Mouse (Mus musculus) megakaryocyte progenitor cell, adult 5-6 weeks (primary cell): ENCODE measurements around the gene Tacc2. TPM values are rescaled to one million over a fixed set of nuclear protein-coding genes. Genes with fewer than 3 reads are reported as not detected.

Experiments used
- ATAC-seq: replicated peaks from 2 replicates; pipeline ENCODE4 v1.8.0; 2016; ENCODE audit warnings: mild to moderate bottlenecking, moderate TSS enrichment, inconsistent platforms; ENCODE audit not compliant: poor library complexity
- total RNA-seq, 2 experiments: library from RNA; stranded (forward) in 1 of 2; stranded (reverse) in 1 of 2; fragments of 157-497, 149-512 nt in 1 of 2; fragments of 200-1000 nt in 1 of 2; gene quantifications; 2 replicates each; pipeline versions ENCODE4 v1.2.3 to v1.2.4; 2015 to 2017

Gene Tacc2
- total RNA-seq, 2 experiments from 2014 or later: 2.2 to 10.5 TPM

DNA sequence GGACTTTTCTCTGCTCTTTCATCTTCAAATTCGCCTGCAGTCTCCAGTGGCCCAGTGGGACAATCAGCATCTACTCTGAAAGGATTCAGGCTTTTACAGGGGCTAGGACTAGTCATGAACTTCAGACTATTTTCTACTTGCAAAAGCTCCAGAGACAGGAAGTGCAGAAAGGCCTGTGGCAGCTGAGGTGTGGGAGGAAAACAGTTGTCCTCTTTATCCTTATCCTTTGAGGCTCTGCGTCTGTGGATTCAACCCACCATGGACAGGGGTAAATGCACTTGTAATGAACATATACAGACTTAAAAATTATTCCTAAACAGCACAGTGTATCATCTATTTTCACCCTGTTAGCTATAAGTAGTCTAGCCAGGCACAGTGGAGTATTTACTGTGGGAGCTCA lies 27.2 kb downstream of the Tacc2 start:
- ATAC-seq: no peak

DNA sequence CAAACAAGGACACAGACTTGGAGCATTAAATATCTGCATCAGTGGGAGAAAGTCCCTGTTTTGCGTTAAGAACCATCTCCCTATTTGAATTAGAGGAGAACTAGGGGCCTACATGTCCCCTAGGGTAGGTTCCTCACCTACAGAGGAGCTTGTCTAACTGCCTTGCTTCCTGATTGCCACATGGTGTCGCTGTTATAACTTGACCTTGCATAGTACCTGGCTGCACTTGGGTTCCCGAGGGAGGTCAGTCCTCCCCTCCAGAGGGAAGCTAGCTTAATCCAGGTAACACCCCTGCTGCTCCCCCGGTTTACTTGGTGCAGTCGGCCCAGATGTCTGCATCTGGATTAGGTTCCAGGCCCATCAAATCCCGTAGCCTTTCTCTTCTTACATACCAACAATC lies 27.9 kb downstream of the Tacc2 start:
- ATAC-seq: peak; percentile 88

DNA sequence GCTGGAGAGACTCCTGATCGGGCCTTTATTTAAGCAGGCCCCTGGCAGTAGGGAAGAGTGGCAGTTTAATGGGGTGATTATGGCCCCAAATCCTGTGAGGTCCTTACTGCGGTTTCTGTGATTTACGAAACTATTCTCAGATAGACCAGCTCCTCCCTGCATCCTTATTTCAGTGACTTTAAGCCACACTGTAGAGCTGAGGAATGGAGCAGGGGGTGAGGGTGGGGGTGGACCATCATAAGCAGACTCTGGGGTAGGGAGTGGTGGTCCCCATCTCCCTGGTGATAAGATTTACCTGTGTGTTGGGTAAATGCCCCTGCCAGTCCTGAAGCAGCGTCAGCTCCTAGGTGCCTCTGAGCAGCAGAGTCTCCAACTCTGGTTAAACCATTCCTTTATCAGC lies 29.7 kb downstream of the Tacc2 start:
- no peak for ATAC-seq

DNA sequence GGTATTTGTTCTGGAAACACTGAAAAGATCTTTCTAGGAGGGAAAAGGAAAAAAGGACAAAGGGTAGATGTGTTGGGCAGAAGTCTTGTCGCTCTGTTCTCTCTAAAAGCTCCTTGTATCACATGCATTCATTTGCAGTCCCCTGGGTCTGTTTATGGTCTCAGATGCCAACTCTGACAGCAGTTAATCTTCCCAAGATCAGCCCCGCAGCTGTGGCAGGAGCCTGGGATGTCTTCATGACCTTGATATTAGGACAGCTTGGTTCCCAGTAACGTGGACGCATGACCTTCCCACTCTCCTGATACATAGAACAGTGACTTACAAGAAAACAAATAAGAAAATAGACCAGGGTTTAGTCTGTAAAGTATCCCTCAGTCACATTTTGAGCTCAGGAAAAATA lies 36.7 kb downstream of the Tacc2 start:
- ATAC-seq: no peak

DNA sequence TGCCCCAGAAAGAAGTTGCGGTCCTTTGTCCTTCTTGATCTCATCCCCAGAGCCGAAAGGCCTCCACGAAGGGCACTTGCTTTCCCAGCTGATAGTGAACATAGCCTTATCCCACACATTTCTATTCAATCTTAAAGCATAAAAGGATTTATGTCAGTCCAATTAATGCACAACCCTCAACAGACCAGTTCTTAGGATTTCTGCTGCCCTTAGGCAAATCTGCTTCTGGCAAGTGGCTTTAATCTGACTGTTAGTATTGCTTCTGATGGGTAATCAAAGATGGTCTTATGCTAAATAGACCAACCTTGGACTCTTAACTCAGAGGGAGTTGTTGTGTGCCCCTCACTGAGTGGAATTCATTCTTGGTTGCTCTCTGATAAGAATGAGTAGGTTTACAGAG lies 40.4 kb downstream of the Tacc2 start:
- no peak for ATAC-seq

DNA sequence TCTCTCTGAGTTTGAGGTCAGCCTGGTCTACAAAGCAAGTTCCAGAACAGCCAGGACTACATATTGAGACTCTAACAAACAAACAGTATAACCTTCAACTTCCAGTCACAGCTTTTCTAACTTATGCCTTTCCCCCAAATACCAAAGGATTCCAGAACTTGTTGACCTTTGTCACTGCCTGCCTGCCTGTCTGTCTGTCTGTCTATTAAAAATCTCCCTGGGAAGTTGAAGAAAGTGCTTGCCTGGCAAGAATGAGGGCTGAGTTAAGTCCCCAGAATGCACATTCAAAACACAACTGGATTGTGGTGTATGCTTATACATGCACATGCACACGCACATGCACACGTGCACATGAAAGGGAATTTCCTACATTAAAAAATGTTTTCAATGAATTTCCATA lies 43.8 kb downstream of the Tacc2 start:
- ATAC-seq: no peak

DNA sequence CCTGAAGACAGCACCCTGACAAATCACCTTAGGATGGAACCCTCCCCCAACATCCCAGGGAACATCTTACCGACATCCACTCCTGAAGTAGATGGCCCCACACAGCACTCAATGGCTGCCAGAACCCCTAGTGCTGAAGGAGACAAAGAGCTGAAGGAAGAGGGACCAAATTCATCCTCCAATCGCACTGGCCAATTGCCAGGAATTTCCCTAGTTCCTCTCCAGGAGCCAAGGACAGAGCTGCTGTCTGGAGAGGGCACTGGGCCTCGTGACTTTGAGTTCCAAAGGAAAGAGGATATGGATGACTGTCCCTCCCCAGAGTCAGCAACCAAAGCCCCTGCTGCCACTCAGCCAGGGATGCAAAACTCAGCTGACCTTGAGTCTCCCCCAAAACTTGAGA lies 44.7 kb downstream of the Tacc2 start:
- ATAC-seq: no peak

DNA sequence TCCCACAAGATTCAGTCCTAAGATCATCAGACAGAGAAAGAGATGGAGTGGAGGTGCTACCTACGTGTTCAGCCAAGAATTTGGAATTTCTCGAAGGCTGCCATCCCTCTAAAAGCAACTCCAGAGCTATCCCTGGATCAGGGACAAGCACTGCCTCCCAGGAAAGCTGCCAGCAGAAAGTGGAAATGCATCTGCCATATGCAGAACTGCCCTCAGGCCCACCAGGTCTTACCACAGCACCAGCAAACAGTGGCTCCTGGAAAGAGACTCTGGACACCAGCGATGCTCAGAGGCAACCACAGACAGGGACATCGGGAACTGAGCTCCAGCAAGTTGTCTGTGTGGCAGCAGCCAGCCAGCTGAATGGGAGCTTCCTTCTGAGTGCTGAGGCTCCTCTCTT lies 45.1 kb downstream of the Tacc2 start:
- no peak for ATAC-seq

DNA sequence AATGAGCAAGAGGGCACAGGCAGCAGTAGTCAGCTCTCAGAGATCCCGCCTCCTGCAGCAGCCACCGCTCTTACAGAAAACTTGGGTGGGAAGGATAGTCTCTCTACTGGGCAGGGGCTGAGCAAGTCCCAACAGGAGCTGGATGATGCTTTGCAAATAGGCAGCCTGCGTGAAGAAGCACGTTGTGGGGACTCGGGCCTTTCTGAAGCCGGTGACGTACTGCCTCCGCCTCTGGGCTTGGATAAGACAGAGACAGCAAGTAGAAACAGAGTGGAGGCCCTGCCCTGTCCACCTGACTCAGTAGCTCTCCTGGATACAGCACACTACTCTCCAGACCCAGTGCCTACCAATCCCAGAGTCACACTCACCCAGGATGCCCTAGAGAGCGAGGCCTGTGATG lies 47.1 kb downstream of the Tacc2 start:
- ATAC-seq: no peak

DNA sequence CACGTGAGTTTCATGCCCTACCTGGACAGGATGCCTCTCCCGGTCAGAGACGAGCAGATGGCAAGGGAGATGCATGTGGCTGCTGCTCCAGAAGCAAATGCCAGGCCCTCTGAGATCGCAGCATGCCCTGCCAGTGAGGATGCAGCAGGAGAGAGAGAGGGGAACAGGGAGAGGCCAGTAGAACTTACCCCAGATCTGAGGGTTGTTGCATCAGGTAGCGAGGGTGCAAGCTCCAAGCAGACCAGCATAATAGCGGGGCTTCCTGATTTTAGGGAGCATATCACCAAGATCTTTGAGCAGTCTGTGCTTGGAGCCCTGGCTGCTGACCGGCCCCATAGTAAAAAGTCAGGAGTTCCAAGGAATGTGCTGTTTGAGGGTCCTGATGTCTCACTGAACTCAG lies 48.1 kb downstream of the Tacc2 start:
- ATAC-seq: peak; percentile 70

DNA sequence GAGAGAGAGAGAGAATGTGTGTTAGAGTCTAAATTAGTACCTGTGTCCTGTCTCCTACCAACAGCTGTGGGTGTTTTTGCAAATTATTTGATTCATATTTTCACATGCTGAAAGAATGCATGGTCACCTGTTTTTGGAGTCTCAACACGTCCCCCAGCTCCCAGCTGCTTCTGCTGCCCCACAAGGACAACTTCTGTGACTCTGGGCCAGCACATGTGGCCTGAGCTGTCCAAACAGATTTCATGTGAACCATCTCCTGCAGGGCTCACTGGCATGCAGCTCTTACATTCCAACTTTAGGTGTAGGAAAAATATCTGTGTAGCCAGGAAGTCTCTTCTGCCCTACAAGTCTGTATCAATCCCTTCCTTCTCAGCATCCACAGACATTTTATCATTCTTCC lies 51.4 kb downstream of the Tacc2 start:
- ATAC-seq: no peak

DNA sequence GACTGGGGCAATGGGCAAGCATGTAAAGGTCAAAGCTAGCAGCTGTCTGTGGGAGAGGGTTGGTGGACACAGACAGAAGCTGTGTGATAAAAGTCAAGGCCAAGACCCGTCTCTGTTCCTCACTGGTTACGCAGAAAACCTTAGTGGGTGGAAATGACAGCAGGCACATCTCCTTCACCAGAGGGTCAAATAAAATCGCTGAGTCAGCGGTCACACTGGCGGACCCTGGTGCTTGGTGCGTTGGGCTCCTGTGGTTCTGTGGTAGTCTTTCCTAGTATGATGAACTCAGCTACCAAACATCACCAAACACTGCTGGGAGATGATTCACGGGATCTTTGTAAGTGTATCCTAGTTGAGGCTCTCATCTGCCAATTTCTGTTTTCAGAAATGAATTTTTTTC lies 52.8 kb downstream of the Tacc2 start:
- no peak for ATAC-seq

DNA sequence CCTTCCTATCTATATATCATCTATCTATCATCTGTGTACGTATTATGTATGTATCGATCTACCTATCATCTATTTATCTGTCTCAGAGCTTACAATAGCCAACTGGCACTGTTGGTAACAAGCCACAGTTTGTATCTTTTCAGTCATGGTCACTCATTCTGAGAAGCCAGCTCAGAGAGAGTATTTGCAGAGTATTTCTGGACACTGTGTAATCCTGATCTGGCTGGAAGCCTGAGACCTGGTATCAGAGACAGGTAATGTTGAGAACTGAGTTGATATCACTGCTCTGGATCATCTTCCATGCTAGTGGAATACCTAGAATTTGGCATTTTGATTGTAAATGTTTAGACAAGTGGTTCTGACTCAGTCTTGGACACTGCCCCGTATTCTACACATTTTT lies 53.7 kb downstream of the Tacc2 start:
- no peak for ATAC-seq

DNA sequence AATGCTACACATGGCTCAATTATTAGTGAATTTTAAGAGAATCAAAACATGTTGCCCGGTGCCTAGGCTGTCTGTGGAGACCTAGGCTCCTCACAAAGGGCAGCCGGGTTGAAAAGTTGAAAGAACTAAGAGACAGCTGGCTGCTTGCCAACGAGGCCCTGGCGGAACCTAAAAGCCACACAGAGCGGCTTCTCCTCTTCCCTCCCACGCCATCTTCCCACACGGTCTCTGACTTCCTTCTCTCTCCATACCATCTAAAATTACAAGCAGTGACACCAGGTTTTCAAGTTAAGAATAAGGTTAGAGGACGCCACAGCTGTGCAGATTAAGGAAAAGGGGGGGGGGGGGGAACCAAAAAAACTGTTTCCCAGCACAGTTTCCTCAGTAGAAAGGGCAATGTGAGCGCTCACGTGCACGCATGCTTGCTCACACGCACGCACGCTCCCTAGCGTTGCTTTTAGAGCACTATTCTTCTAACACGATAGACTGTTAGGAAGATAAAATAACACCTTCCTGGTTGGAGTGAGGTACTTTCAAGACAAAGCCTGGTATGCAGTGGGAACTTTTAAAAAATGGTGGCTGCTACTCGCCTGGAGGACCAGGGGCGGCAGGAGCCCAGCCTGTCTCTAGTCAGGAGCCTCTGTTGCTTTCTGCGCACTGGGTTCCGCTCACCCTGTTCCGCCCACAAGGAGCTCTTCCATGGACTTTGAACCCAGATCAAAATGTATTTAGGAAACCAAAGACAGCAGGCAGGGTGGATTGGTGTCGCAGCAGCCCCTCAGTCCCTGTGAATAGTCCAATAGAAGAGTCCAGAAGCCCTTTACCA lies 54.5 kb downstream of the Tacc2 start:
- peak; percentile 60 for ATAC-seq

DNA sequence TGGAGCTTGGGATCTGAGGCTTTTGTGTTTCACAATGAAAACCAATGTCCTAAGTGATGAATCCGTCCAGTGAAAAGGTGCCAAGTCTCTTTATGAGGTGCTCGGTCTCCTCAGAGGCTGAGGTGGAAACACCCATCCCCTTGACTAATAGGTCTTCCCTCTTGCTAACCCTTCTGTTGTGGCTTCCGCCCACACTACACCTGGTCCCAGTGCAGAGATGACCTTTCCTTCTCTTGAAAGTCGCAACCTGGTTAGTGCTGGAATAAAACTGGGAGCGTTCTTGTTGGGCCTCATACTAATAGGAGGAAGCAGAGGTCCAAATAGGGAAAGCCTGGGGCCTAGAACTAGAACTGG lies 55.1 kb downstream of the Tacc2 start:
- no peak for ATAC-seq

DNA sequence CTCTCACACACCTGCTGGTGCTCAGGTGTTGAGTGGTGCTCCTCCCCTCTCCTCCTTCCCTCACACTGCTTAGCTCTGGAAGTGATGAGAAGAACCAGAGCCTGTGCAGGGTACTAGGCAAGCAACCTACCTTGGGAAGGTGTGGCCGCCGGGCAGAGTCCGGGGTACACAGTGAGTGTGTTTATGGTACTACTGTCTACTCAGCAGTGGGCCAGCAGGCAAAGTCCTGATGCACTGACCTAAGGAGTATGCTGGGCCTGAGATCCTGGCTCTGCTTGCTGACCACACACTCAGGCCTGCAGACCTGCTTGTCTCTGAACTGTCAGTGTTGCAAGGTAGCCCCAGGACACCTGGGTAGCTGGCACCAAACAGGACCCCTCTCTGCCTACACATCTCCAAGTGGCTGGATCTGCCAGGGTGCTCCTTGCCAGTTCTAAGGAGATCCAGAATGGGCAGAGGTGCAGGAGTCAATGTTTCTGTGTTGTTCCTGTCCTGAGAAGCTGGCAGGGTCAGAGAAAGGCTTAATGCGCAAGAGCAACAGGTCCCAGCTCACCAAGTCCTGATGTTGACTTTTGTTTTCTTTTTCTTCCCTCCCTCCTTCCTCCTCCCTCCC lies 57.1 kb downstream of the Tacc2 start:
- no peak for ATAC-seq

DNA sequence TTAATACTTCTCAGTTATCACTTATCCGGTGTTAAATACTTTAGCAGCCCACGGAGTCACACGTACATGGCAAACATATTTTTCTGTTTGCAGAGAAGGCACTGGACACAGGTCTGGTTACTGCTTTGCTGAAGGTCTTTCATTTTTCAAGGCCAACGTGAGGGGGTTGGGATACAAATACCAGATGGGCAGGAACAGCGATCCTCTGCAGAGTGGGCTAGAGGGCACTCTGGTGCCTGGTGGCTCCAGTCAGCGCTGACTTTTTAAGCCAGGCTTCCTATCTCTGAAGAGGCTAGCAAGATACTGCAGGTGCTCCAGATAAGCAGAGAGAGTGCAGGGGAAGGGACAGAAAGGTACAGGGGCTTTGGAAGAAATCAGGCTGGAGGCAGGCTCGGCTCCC lies 58.0 kb downstream of the Tacc2 start:
- ATAC-seq: no peak

DNA sequence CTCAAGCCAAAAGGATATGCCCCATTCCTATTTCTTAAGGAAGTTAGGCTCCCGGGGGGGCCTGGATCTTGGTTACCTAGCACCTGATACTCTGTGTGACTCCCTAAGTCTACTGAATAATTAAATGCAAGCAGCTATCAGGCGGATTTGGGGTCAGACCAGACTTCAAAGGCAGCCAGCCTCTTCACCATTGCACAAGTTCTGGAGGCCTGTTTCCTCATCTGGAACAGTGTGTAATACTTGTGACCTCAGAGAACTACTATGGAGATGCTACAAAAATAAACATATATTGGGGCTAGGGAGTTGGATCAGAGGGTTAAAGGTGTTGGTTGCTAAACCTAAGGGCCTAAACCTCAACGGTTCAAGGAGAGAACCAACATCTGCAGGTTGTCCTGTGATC lies 59.0 kb downstream of the Tacc2 start:
- peak; percentile 68 for ATAC-seq

DNA sequence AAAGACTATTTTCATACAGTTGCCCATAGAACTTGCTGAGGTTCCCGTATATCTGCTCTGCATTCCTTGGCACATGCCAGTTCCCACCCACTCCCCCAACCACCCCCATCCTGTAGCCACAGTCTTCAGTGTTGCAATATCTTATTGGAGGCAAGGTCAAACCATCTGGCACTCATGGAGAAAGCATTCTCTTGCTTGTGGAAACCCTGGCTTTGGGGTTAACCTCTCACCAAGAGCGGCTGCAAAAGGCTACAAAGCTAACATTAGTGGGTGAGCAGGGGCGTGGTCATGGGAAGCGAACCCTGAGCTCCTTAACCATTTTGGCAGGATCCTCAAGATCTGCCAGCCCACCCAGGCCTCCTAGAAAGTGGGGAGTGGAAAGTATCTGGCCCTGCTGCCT lies 59.7 kb downstream of the Tacc2 start:
- peak; percentile 35 for ATAC-seq

DNA sequence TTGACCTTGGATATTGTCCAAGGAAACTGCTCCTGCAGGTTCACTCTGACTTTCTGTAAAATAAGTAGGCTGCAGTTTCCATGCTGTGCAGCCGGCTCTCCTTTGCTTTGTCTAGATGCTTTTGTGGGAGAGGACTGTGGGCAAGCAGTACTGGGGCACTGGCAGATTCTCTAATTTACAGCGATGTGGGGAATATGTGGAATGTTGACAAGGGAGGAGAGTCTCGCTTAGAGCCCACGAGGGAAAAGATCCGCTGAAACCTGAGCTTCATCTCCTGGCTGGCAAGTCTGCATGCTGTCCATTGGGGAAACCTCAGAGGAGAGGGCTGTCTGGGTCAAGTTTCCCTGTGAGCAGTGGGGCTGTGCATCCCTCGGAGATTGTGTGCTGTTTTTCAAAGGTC lies 60.6 kb downstream of the Tacc2 start:
- no peak for ATAC-seq

DNA sequence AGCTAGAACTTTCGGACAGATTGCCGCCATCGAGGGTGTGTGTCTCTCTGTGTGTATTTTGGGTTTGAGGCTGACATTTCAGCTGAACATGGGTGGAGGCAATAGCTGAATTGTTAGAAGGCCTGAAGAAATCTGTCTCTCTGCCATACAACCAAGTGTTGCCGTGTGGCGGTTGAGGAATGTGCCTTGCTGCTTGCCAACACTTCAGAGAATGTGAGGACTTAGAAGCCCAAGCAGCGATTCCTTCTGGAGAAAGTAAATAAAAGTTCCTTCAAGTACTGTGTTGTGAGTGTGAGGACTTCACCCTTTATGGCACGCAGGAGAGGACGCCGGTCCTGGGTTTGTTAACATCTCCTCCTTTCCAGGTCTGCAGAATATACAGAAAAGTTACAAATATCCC lies 63.4 kb downstream of the Tacc2 start:
- ATAC-seq: no peak

DNA sequence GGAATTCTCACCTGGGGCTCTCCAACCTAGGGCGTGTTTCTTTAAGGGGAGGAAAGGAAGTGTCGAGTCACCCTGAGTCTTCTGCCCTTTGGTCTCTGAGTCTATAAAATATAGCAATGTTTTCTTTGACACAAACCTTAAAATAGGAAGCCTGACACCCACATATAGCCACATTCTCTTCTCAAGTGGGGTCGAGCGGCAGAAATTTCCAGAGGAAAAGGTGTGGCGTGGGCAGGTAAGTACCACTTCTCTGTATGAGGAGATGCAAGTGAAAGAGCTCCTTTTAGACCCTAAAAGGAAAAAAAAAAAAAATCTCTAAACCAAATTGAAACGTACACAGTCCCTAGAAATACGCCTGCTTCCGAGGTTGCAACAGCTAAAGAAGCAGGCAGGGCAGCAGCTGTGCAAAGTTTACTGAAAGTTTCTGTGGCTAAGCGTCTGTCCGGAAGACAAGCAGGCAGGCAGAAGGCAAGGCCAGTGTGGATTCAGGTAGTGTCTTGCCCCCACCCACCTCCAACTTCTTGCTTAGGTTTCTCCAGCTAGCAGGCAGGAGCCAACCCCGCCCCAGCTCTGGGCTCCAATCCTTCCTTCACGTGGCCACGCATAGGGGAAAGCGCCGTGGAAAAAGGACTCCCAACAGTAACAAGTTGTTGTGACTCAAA lies 68.2 kb downstream of the Tacc2 start:
- peak; percentile 55 for ATAC-seq
